Mouse (Mus musculus) lung, embryonic 14.5 days (tissue): ENCODE measurements around the gene Tspan5. TPM values are rescaled to one million over a fixed set of nuclear protein-coding genes. Genes with fewer than 3 reads are reported as not detected.

ENCODE experiments used
- ATAC-seq: fragments of 200-750 bp; cut with Nextera tagmentation; 2 replicates; pipeline ENCODE4 v1.8.0; 2017; ENCODE audit warnings: mild to moderate bottlenecking, moderate TSS enrichment, moderate library complexity; ENCODE audit not compliant: insufficient read depth
- DNase-seq: peaks from one replicate; pipeline ENCODE4 v3.0.0-alpha.2; 2015
- H3K27ac ChIP-seq: fragments of 300-500 bp; sonication (generic); 2 replicates; pipeline ENCODE4 v1.5.1; 2014; ENCODE audit warnings: low read depth, mild to moderate bottlenecking, moderate library complexity
- H3K27me3 ChIP-seq: fragments of 300-500 bp; sonication (generic); 2 replicates; pipeline ENCODE4 v1.6.1; 2014; ENCODE audit warnings: low read length, control low read depth; ENCODE audit not compliant: insufficient read depth
- H3K36me3 ChIP-seq: fragments of 300-500 bp; sonication (generic); 2 replicates; pipeline ENCODE4 v1.6.1; 2014; ENCODE audit warnings: control low read depth; ENCODE audit not compliant: insufficient read depth
- H3K4me1 ChIP-seq: fragments of 300-500 bp; sonication (generic); 2 replicates; pipeline ENCODE4 v1.6.1; 2014; ENCODE audit warnings: antibody characterized with exemption, control low read depth; ENCODE audit not compliant: insufficient read depth
- H3K4me2 ChIP-seq: fragments of 300-500 bp; sonication (generic); 2 replicates; pipeline ENCODE4 v1.6.1; 2014; ENCODE audit warnings: mild to moderate bottlenecking
- H3K4me3 ChIP-seq: fragments of 300-500 bp; sonication (generic); 2 replicates; pipeline ENCODE4 v1.5.1; 2014; ENCODE audit warnings: low read depth, low read length
- H3K9ac ChIP-seq: fragments of 300-500 bp; sonication (generic); 2 replicates; pipeline ENCODE4 v1.6.1; 2014
- H3K9me3 ChIP-seq: fragments of 300-500 bp; sonication (generic); 2 replicates; pipeline ENCODE4 v1.6.1; 2016; ENCODE audit warnings: low read depth, low read length, control low read depth
- CTCF ChIP-seq: IDR thresholded peaks from 2 replicates; pipeline ENCODE4 v1.5.1; 2016; ENCODE audit warnings: antibody characterized with exemption, low read depth
- WGBS: fragments of 180-500 bp; shearing (Covaris S2); extraction: QIAGEN DNeasy Blood & Tissue Kit; methylation state at CpG from one replicate; pipeline ENCODE4 v1.1.7; 2014; 5-methylcytosine and 5-hydroxymethylcytosine counted together
- polyA plus RNA-seq: library from polyadenylated mRNA; unstranded; fragments of >200 nt; fragmentation: Nextera tagmentation; extraction: Ambion mirVana; gene quantifications from 2 replicates; pipeline ENCODE4 v1.2.1, GENCODE M21; 2014

Tspan5 gene
- polyA plus RNA-seq, 1 experiment from 2014 or later: 28.3 TPM

- H3K36me3 ChIP-seq: no peaks in the 10 kb centered on the region
- WGBS: 83% methylated on average over 8 of the region's 8 CpGs
Measured at GRCm38 (mm10) chr3:138912504-138912903, 170.5 kb downstream of the Tspan5 start.

DNA sequence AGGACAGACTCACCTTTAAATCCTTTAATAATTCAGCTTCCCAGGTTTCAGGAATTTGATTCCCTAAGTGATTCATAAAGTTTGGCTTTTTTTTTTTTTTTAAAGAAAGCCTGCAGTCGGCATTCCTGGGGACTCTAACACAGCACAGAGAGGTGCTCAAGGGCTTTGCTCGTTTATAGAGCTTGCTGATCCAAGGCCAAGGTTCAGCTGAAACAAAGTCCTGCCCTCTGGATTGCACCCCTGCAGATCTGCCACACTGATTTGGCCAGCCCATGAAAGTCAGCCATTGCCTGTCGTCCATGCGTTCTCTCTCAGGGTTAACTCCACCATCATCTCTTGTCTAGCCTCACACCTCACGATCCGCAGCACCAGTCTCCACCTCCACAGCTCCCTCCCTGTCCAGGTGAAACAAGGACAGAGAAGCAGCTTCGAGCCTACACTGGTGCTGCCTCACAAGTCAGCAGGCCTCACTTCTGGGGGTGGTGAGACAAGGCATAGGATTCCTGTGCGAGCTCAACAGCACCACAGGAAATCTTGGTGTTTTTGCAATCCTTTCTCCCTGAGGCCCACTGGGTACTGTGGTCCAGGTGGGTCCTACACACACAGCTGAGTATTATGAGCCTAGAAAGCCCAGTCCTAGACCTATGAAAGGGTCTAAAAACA is 172.8 kb downstream of the Tspan5 start:
- Histone ChIP-seq H3K4me3 (no peak overlapping the region), H3K27me3 (no peaks in the 10 kb centered on the region), H3K4me1 (no peaks in the 10 kb centered on the region), H3K36me3 (no peaks in the 10 kb centered on the region), H3K9me3 (no peaks in the 10 kb centered on the region), H3K9ac (no peak overlapping the region), H3K27ac (no peak overlapping the region), H3K4me2 (no peak overlapping the region)
- no peak for DNase-seq
- WGBS: 56% methylated on average over 8 of the region's 8 CpGs
- ATAC-seq: no peak
- no peak for TF ChIP-seq CTCF

More at GRCm38 (mm10) chr3:138912504-138912903, 170.5 kb downstream of the Tspan5 start:
- TF ChIP-seq CTCF: no peak
- H3K4me2 ChIP-seq: no peak overlapping the region
- H3K4me1 ChIP-seq: no peaks in the 10 kb centered on the region
- H3K4me3 ChIP-seq: no peak overlapping the region
- H3K27me3 ChIP-seq: no peaks in the 10 kb centered on the region
- H3K27ac ChIP-seq: no peak overlapping the region
- H3K9me3 ChIP-seq: no peaks in the 10 kb centered on the region
- no peak overlapping the region for H3K9ac ChIP-seq
- DNase-seq (no peak), ATAC-seq (no peak)

DNA sequence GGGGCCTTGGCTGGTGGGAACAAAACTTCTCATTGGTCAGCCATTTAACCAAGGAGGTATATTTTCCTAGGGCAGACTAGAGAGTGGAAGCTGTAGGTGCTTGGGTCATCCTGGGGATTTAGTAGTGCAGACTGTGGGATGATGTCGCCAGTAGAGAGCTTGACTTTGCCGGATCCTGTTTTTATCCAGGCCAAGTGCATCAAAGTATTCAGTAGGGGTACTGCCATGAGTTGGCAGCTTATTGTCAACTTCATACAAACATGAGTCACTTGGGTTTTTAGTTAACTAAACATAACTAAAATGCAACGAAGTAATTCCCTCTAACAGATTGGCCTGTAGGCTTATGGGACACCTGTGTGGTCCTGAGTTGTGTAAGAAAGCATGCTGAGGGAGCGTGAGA is 174.6 kb downstream of the Tspan5 start:
- no peak overlapping the region for H3K4me2 ChIP-seq
- no peak overlapping the region for H3K27ac ChIP-seq
- no peaks in the 10 kb centered on the region for H3K4me1 ChIP-seq
- H3K4me3 ChIP-seq: no peak overlapping the region
- no peaks in the 10 kb centered on the region for H3K9me3 ChIP-seq
- no peaks in the 10 kb centered on the region for H3K36me3 ChIP-seq
- no peak for TF ChIP-seq CTCF
- DNase-seq (no peak), ATAC-seq (no peak)
- H3K9ac ChIP-seq: no peak overlapping the region
- WGBS: 84% methylated on average over 4 of the region's 4 CpGs
- H3K27me3 ChIP-seq: no peaks in the 10 kb centered on the region

DNA sequence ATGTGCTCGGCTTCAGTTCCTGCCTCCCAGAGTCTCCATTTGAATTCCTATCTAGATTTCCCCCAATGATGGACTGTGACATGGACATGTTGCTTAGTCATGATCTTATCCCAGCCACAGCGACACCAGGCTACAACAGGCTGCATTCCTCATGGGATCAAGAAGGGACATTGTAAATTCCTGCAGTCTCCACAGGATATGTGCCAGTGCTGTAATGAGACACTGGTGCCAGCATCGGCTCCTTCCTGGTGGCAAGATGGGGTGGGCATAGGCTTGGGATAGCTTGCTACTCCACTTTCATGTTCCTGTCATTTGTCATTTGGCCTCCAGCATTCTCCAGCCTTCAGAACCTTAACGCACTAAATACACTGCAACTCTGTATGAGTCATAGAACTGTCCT is 175.0 kb downstream of the Tspan5 start:
- no peak overlapping the region for H3K27ac ChIP-seq
- no peaks in the 10 kb centered on the region for H3K36me3 ChIP-seq
- no peaks in the 10 kb centered on the region for H3K27me3 ChIP-seq
- no peak for TF ChIP-seq CTCF
- 80% methylated on average over 4 of the region's 4 CpGs for WGBS
- H3K9me3 ChIP-seq: no peaks in the 10 kb centered on the region
- no peak overlapping the region for H3K4me3 ChIP-seq
- no peaks in the 10 kb centered on the region for H3K4me1 ChIP-seq
- no peak overlapping the region for H3K4me2 ChIP-seq
- no peak for ATAC-seq
- no peak overlapping the region for H3K9ac ChIP-seq
- no peak for DNase-seq

DNA sequence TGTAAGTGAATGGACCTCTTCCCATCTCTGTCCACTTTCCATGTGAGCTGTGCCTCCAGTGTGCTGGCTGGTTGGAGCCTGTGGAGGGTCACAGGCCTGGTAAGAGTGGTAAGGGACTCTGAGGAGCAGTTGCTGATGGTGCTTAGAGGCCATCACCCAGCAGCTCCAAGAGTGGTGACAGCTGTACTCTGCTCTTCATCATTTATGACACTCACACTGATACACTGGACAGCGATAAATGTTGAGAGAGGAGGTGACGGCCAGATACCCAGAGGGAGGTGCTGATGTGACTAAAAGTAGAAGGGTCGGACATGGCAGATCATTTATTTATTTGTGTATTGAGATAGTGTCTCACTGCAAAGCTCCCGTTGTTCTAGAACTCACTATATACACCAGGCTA is 176.2 kb downstream of the Tspan5 start:
- 46% methylated on average over 4 of the region's 4 CpGs for WGBS
- no peak overlapping the region for H3K27ac ChIP-seq
- H3K9me3 ChIP-seq: no peaks in the 10 kb centered on the region
- no peak overlapping the region for H3K9ac ChIP-seq
- no peaks in the 10 kb centered on the region for H3K4me1 ChIP-seq
- DNase-seq (no peak), ATAC-seq (no peak; the same call in 1 of the 2 replicates)
- H3K36me3 ChIP-seq: no peaks in the 10 kb centered on the region
- no peaks in the 10 kb centered on the region for H3K27me3 ChIP-seq
- TF ChIP-seq CTCF: no peak
- no peak overlapping the region for H3K4me2 ChIP-seq
- no peak overlapping the region for H3K4me3 ChIP-seq

- H3K9ac ChIP-seq: no peak overlapping the region
- 86% methylated on average over 8 of the region's 8 CpGs for WGBS
- no peak overlapping the region for H3K27ac ChIP-seq
- ATAC-seq (no peak), DNase-seq (no peak)
- no peak overlapping the region for H3K4me3 ChIP-seq
- peaks cover 36% of the 10 kb centered on the region for H3K36me3 ChIP-seq
- no peak for TF ChIP-seq CTCF
- no peaks in the 10 kb centered on the region for H3K4me1 ChIP-seq
- no peak overlapping the region for H3K4me2 ChIP-seq
- H3K9me3 ChIP-seq: no peaks in the 10 kb centered on the region
- no peaks in the 10 kb centered on the region for H3K27me3 ChIP-seq
Measured at GRCm38 (mm10) chr3:138926161-138926560, 184.2 kb downstream of the Tspan5 start.

GRCm38 (mm10) chr3:138927437-138927836 is 185.4 kb downstream of the Tspan5 start:
- H3K27ac ChIP-seq: no peak overlapping the region
- 93% methylated on average over 4 of the region's 4 CpGs for WGBS
- DNase-seq (no peak), ATAC-seq (no peak)
- peaks cover 36% of the 10 kb centered on the region for H3K36me3 ChIP-seq
- no peaks in the 10 kb centered on the region for H3K9me3 ChIP-seq
- H3K4me1 ChIP-seq: no peaks in the 10 kb centered on the region
- no peak overlapping the region for H3K9ac ChIP-seq
- no peaks in the 10 kb centered on the region for H3K27me3 ChIP-seq
- TF ChIP-seq CTCF: no peak
- no peak overlapping the region for H3K4me2 ChIP-seq
- H3K4me3 ChIP-seq: no peak overlapping the region
